Mouse (Mus musculus): ENCODE results near the gene Junb.

GRCm38 (mm10) chr8:84987388-84987787, 8.9 kb upstream of the Junb start:
- TF ChIP-seq POLR2A (IDR thresholded peaks at IDR 0.05; ENCODE audit: extremely low read depth, insufficient read depth, low read length) (no peak), CTCF (IDR thresholded peaks at IDR 0.05; ENCODE audit: low read depth, low read length) (no peak)

All from liver, adult 2 months (tissue).